Mouse (Mus musculus) large intestine, adult 2 months (tissue): ENCODE results near the gene Dhx30. TPM values are rescaled to one million over a fixed set of nuclear protein-coding genes. Genes with fewer than 3 reads are reported as not detected.

Experiments used
- DNase-seq: peaks from one replicate; pipeline ENCODE4 v3.0.0-alpha.2; 2012; ENCODE audit warnings: low read depth, low spot score
- WGBS: fragments of 180-500 bp; shearing (Covaris S2); methylation state at CpG from one replicate; pipeline ENCODE4 v1.1.7; 2018; 5-methylcytosine and 5-hydroxymethylcytosine counted together
- polyA plus RNA-seq: library from polyadenylated mRNA; depleted of rRNA; stranded (reverse); fragments of >200 nt; gene quantifications from 2 replicates; pipeline ENCODE4 v1.2.3, GENCODE M21; 2012; rRNA removed

Gene Dhx30
- polyA plus RNA-seq, 1 experiment: 56.5 TPM

DNA sequence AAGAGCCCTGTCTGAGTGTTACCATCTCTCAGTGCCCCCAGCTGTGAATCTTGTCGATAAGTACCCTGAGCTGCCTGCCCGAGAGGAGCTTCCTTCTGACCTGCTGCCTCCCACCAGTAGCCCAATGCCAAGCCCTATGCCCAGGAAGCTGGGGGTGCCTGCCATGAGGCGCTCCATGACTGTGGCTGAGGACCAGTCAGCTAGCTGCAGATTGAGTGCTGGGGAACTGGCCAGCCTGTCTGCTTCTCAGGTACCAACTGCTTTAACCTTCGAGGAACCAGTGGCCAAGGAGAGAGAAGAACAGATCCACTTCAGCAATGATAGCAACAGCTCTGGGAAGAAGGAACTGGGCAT lies 64.7 kb downstream of the Dhx30 start:
- no peak for DNase-seq
- 86% methylated on average over 4 of the region's 4 CpGs for WGBS

DNA sequence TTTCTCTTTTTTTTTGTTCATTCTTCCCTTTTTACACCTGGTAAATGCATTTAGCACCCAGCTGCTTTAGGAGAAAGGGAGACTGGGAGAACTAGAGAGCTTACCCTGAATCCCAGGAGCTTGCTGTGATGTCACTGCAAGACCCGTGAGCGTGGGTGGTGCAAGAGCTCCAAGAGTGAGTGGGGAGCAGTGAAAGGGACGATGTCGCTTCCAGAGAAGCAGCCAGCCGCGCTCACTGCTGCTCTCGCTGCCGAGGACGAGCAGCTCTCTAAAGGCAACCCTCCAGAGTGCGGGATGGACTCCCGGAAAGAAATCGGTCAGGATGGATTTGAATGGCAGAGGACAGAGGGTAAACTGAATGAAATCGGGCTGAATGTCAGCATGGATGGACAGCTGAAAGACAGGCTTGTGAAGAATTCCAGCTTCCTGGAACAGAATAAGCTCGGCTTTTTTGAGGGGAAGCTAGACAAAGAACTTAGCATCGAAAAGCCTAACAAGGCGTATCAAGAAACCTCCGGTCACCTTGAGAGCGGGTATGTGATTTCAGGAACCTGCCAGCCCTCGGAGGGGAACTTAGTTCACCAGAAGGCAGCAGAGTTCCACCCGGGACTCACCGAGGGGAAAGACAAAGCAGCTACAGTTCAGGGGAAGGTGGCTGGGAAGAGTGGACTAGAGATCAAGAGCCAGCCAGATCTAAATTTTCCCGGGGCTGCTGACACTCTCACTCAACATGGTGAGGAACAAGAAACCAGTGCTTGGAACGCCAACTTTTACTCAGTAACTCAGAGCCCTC lies 65.6 kb downstream of the Dhx30 start:
- DNase-seq: no peak
- 86% methylated on average over 23 of the region's 23 CpGs for WGBS

DNA sequence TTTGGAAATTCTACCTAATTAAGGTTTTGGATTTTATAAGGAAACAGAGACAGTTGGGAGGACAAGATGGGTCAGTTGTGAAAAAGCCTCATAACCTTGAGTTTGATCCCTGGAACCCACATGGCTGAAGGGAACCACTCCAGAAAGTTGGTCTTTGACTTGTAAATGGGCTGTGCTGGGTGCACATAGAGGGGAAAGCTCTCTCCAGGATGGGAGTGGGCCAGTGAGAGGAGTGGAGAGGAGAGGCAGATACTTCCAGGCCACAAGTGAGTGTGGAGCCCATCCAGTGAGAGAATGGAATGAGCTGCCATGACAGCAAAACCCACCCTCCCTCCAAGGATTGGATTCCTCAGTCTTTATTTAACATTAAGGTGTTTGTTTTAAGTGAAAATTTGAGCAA lies 66.4 kb downstream of the Dhx30 start:
- DNase-seq: no peak

DNA sequence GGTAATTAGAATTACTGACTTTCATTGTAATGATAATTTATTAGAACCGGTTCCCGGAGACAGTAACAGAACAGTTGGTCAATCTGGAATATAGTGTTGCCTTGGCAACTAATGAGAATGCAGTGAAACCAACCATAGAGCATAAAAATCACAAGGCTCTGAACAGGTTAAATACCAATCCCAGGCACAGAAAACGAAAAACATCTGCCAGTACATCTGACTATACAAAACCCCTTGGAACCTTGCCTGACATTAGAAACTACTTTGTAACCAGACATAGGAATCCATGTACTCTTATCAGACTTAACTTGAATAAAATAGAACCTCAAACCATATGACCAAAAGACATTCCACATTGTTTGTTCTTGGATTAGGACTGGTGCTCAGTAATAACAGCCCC lies 69.8 kb downstream of the Dhx30 start:
- WGBS: 70% methylated on average over 3 of the region's 3 CpGs
- no peak for DNase-seq

DNA sequence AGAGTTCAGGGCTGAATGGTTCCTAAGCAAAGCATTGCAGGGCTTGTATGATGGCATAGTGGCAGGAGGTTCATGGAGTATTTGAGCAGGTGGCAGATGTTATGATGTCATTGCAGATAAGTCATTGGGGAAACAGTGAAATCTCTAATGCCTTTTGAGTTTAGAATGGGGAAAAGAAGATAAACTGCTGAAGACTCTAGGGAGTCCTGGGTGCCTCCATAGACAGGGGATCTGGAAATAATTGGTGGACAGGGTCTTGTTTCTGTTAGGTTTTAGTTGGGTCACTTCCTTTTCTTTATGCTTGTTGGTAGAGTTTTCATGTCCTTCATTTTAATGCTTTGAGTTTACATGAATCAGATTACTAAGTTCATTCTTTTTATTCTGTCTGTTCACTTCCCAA lies 70.4 kb downstream of the Dhx30 start:
- no peak for DNase-seq

DNA sequence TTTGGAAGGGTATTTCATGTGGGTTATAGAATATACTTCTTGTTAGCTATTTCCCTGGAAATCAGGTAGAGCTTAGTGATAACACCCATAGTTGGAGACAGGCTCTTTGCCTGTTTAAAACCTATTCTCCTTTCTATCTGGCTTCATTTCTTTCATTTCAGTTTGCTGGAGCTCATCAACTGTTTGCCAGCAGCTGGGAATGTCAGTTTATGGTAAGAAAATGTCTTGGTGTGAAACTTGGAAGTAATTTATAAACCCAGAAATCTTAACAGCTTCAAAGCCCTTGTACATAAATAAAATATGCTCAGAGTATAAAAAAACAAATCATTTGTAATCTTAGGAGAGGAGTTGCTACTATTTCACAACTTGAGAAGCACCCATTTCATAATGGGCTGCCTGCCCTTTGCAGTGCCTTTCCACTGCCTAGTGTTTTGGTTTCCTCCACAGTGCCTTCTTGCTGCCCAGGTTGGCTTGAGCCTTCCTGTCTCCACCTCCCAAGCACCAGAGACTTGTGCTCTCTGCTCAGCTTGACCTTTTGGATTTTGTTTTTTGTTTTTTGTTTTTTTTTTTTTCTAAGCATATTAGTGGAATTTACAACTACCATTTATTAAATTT lies 71.8 kb downstream of the Dhx30 start:
- no peak for DNase-seq

DNA sequence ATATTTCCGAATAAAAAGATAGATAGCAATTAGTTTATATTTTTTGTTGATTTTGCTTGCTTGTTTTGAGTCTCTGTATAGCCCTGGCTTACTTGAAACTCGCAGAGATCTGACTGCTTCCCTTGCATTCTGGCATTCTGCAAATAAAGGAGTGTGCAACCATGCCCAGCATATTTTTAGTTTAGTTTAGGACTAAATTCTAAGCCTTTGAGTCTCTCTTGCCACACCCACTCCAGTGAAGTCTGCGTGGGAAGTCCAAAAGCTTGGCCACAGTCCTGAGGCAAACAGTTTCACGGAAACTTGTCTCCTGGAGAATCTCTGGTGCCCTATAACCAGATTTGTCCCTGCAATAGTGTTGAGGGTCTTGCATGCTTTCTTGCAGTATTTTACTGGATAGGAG lies 73.3 kb downstream of the Dhx30 start:
- 75% methylated on average over 4 of the region's 4 CpGs for WGBS
- DNase-seq: no peak

DNA sequence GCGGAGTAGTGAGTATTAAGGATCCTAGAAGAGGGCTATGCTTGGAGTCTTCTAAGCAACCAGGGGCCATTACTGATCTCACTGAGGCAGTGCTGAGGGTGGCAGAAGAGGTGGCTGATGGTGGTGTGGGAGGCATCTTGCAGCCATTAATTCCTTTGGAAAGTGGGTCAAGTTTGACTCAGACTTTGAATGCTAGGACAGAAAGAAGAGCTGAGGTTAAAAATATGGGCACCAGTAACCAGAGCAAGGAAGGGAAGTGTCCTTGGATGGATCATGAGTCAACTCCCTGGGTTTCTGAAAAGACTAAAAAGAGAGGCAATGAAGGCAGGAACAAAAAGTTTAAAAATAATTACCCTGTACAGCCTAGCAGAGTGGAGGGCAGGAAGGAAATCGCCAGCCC lies 79.1 kb downstream of the Dhx30 start:
- DNase-seq: no peak
- 91% methylated on average over 2 of the region's 2 CpGs for WGBS

DNA sequence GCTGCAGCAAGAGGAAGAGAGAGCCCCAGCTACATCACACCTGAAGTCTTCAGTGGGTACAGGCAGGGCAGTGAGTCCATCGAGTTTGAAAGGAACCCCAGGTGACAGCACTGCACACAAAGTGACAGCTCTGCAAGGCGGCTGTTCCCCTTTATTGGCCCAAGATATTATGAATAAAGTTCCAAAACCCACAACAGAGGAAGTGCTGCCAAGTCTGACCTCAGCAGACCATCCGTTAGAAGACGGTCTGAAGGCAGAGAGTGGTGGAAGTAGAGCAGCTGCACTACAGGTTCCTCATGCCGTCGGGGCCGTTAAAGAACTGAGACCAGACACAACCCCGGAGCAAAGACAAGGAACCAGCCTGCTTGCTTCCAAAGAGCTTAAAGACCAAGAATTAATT lies 79.7 kb downstream of the Dhx30 start:
- 67% methylated on average over 8 of the region's 8 CpGs for WGBS
- DNase-seq: no peak

DNA sequence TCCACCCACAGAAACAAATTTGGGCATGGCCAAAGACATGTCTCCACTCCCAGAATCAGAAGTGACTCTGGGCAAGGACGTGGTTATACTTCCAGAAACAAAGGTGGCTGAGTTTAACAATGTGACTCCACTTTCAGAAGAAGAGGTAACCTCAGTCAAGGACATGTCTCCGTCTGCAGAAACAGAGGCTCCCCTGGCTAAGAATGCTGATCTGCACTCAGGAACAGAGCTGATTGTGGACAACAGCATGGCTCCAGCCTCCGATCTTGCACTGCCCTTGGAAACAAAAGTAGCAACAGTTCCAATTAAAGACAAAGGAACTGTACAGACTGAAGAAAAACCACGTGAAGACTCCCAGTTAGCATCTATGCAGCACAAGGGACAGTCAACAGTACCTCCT lies 82.5 kb downstream of the Dhx30 start:
- no peak for DNase-seq
- WGBS: 82% methylated on average over 4 of the region's 4 CpGs

Other genes starting within 250 kb of the Dhx30 start
- 13.8 and 18.0 TPM in 2 replicates for gene Cdc25a, start 242.3 kb downstream of the Dhx30 start, polyA plus RNA-seq
- 117 and 129 TPM in 2 replicates for gene Map4, start 186.4 kb downstream of the Dhx30 start, polyA plus RNA-seq
- 10.8 and 12.4 TPM in 2 replicates for gene Smarcc1, start 122 bp downstream of the Dhx30 start, polyA plus RNA-seq
- 0.25 and 0.45 TPM in 2 replicates for gene Cspg5, start 126.0 kb upstream of the Dhx30 start, polyA plus RNA-seq
- 9.2 and 11.2 TPM in 2 replicates for gene Elp6, start 187.3 kb upstream of the Dhx30 start, polyA plus RNA-seq
- 23.6 and 25.0 TPM in 2 replicates for gene Scap, start 215.5 kb upstream of the Dhx30 start, polyA plus RNA-seq